Mouse (Mus musculus): ENCODE measurements at regions not wholly inside any gene's neighbourhood (a gene's known extent, or its start where the extent isn't known, plus 50 kb on each side); places are given as distances from the start of the nearest gene placed in this dataset.
A peak's percentile ranks its signal among the peaks of the same experiment; 100 is the strongest.

- no peak overlapping the region for H3K27ac ChIP-seq
- WGBS: 57% methylated on average over 4 of the region's 4 CpGs
- H3K27me3 ChIP-seq: no peaks in the 10 kb centered on the region
- no peak for ATAC-seq (replicated peaks; ENCODE audit: insufficient number of reproducible peaks, insufficient read depth, low FRiP score, low read depth)
- no peaks in the 10 kb centered on the region for H3K9me3 ChIP-seq (replicated peaks)
- no peak overlapping the region for H3K4me3 ChIP-seq
- H3K9ac ChIP-seq: no peak overlapping the region
- no peaks in the 10 kb centered on the region for H3K36me3 ChIP-seq
- H3K4me1 ChIP-seq (replicated peaks): no peaks in the 10 kb centered on the region
- no peak overlapping the region for H3K4me2 ChIP-seq
Measured at GRCm38 (mm10) chr1:71814141-71814540, 161.1 kb upstream of the Fn1 start.

GRCm38 (mm10) chr1:71812171-71812695 lies 159.2 kb upstream of the Fn1 start:
- Histone ChIP-seq H3K4me2 (no peak overlapping the region), H3K4me1 (replicated peaks) (no peaks in the 10 kb centered on the region; the same call in 1 of the 2 replicates), H3K9ac (no peak overlapping the region), H3K36me3 (no peaks in the 10 kb centered on the region), H3K27ac (no peak overlapping the region), H3K27me3 (no peaks in the 10 kb centered on the region), H3K9me3 (replicated peaks) (no peaks in the 10 kb centered on the region), H3K4me3 (no peak overlapping the region)
- WGBS: 88% methylated on average over 11 of the region's 11 CpGs
- no peak for ATAC-seq (replicated peaks; ENCODE audit: insufficient number of reproducible peaks, insufficient read depth, low FRiP score, low read depth)

GRCm38 (mm10) chr1:71811196-71811788 lies 158.3 kb upstream of the Fn1 start:
- ATAC-seq (replicated peaks; ENCODE audit: insufficient number of reproducible peaks, insufficient read depth, low FRiP score, low read depth): no peak
- H3K36me3 ChIP-seq: no peaks in the 10 kb centered on the region
- H3K27me3 ChIP-seq: no peaks in the 10 kb centered on the region
- H3K4me1 ChIP-seq (replicated peaks): peaks cover 4% of the 10 kb centered on the region; the same call in 1 of the 2 replicates
- WGBS: 80% methylated on average over 11 of the region's 11 CpGs
- no peak overlapping the region for H3K4me3 ChIP-seq
- H3K9me3 ChIP-seq (replicated peaks): no peaks in the 10 kb centered on the region
- no peak overlapping the region for H3K9ac ChIP-seq
- no peak overlapping the region for H3K4me2 ChIP-seq
- no peak overlapping the region for H3K27ac ChIP-seq

DNA sequence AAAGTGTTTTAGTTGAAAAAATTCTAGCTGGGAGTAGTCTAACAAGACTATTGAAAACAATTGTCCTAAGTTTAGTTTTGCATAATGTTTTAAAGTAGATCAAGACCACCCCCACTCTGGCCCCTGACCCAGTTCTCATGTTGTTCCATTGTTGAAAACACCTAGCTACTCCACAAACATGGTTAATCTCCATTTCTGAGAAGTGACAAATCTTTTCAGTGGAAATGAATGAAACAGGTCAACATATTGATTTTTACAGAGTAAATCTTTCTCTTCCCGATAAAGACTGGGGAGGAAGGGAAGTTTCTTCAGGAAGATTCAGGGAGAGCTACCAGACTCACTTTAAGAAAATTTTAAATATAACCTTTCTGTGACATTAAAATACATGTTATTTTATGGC lies 155.0 kb upstream of the Fn1 start:
- WGBS: 66% methylated on average over 1 of the region's 1 CpGs
- Histone ChIP-seq H3K4me1 (replicated peaks) (peaks cover 4% of the 10 kb centered on the region; the same call in 1 of the 2 replicates), H3K9ac (no peak overlapping the region), H3K9me3 (replicated peaks) (no peaks in the 10 kb centered on the region), H3K36me3 (no peaks in the 10 kb centered on the region), H3K27ac (no peak overlapping the region), H3K27me3 (no peaks in the 10 kb centered on the region), H3K4me2 (no peak overlapping the region), H3K4me3 (no peak overlapping the region)
- ATAC-seq (replicated peaks; ENCODE audit: insufficient number of reproducible peaks, insufficient read depth, low FRiP score, low read depth): no peak

DNA sequence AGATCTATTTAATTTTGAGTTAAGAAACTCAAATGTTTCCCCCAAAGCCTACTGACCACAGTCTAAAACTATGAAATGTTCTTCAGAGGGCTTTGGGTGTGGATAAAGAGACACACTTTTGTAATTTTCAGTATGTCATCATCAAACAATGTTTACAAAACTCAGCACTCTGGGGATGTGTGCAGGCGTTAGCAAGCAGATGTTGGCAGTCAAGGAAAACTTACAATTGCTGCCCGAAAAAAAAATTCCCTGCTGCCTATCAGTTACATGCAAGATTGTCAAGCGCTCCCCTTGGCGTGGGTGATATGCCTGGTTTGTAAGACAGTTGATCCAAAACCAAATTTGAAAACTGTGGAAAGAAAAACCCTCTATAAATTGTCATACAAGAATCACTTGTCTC lies 154.6 kb upstream of the Fn1 start:
- H3K4me2 ChIP-seq: no peak overlapping the region
- peak overlapping the region; percentile 27; the same call in 1 of the 2 replicates for H3K27ac ChIP-seq
- WGBS: 24% methylated on average over 4 of the region's 4 CpGs
- no peak for ATAC-seq (replicated peaks; ENCODE audit: insufficient number of reproducible peaks, insufficient read depth, low FRiP score, low read depth)
- H3K9me3 ChIP-seq (replicated peaks): no peaks in the 10 kb centered on the region
- no peak overlapping the region for H3K9ac ChIP-seq
- no peak overlapping the region for H3K4me3 ChIP-seq
- H3K27me3 ChIP-seq: no peaks in the 10 kb centered on the region
- peaks cover 4% of the 10 kb centered on the region; the same call in 1 of the 2 replicates for H3K4me1 ChIP-seq (replicated peaks)
- H3K36me3 ChIP-seq: no peaks in the 10 kb centered on the region

GRCm38 (mm10) chr1:71801283-71802066 lies 148.5 kb upstream of the Fn1 start:
- Histone ChIP-seq H3K27me3 (no peaks in the 10 kb centered on the region), H3K9ac (no peak overlapping the region), H3K4me2 (no peak overlapping the region), H3K36me3 (no peaks in the 10 kb centered on the region), H3K4me1 (replicated peaks) (peaks cover 10% of the 10 kb centered on the region), H3K27ac (no peak overlapping the region), H3K4me3 (no peak overlapping the region), H3K9me3 (replicated peaks) (no peaks in the 10 kb centered on the region)
- 61% methylated on average over 9 of the region's 9 CpGs for WGBS
- no peak for ATAC-seq (replicated peaks; ENCODE audit: insufficient number of reproducible peaks, insufficient read depth, low FRiP score, low read depth)

- Histone ChIP-seq H3K9me3 (replicated peaks) (no peaks in the 10 kb centered on the region), H3K36me3 (no peaks in the 10 kb centered on the region), H3K4me2 (no peak overlapping the region), H3K27me3 (no peaks in the 10 kb centered on the region), H3K27ac (no peak overlapping the region), H3K4me1 (replicated peaks) (peaks cover 10% of the 10 kb centered on the region), H3K4me3 (no peak overlapping the region), H3K9ac (no peak overlapping the region)
- ATAC-seq (replicated peaks; ENCODE audit: insufficient number of reproducible peaks, insufficient read depth, low FRiP score, low read depth): no peak
- WGBS: 36% methylated on average over 2 of the region's 2 CpGs
Measured at GRCm38 (mm10) chr1:71800581-71800980, 147.6 kb upstream of the Fn1 start.

DNA sequence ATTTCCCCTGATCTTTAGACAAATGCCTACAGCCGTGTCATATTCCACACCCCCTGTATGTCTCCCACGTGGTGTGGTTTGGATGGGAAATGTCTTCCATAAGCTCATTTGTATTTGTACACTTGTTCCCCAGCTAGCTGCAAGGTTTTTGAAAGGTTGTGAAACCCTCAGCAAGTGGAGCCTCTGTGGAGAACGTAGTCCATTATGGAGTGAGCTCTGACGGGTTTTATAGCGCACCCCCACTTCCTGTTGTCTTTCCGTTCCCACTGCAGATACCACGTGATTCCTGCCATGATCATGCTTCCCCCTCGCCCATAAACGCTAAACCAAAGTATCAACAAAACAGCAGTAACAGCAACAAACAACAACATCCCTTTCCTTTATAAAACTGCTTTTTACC lies 145.6 kb upstream of the Fn1 start:
- no peaks in the 10 kb centered on the region for H3K9me3 ChIP-seq (replicated peaks)

DNA sequence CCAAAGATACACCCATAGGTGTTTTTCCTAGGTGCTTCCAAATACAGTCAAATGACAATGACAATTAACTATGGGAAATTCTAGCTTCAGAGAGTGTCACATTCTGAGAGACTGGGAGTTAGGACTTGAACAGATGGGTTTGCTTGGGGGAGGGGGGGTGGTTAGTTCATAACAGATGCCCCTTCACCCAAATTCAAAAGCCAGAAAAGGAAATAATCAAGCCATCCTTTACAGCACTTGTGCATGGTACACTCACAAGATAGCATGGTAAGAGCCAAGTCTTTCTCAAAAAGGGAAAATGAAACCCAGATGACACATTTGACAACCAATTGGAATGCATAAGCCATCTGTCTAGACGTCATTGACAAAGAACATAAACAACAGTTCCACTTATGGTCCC lies 135.4 kb upstream of the Fn1 start:
- Histone ChIP-seq H3K36me3 (no peaks in the 10 kb centered on the region), H3K4me1 (replicated peaks) (no peaks in the 10 kb centered on the region), H3K4me2 (no peak overlapping the region), H3K27me3 (no peaks in the 10 kb centered on the region), H3K9ac (no peak overlapping the region), H3K9me3 (replicated peaks) (no peaks in the 10 kb centered on the region), H3K4me3 (no peak overlapping the region), H3K27ac (no peak overlapping the region)
- ATAC-seq (replicated peaks; ENCODE audit: insufficient number of reproducible peaks, insufficient read depth, low FRiP score, low read depth): no peak
- 52% methylated on average over 1 of the region's 1 CpGs for WGBS

More for the DNA sequence above, 145.6 kb upstream of the Fn1 start:
- Histone ChIP-seq H3K27me3 (no peaks in the 10 kb centered on the region), H3K36me3 (no peaks in the 10 kb centered on the region), H3K4me3 (no peak overlapping the region), H3K4me1 (replicated peaks) (peaks cover 10% of the 10 kb centered on the region), H3K9ac (no peak overlapping the region), H3K4me2 (no peak overlapping the region), H3K27ac (no peak overlapping the region)
- no peak for ATAC-seq (replicated peaks; ENCODE audit: insufficient number of reproducible peaks, insufficient read depth, low FRiP score, low read depth)
- 64% methylated on average over 9 of the region's 9 CpGs for WGBS

DNA sequence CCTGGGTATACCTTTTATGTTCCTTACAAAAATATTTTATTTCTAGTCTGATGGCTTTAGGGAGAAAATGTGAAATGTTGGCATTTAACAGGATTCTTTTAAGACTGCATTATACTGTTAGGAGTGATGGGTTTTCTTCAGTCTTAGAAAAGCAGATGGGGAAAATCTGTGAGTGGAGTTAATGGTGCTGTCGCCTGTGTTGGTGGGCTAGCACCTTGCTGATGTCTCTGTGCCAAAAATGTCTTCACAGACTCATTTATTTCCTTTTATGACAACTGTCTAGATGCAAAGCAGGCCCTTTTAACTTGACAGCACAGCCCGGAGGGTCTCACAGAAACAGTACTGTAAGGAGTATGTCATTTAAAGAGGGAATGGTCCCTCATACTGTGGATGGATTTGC lies 131.9 kb upstream of the Fn1 start:
- Histone ChIP-seq H3K36me3 (no peaks in the 10 kb centered on the region), H3K4me2 (no peak overlapping the region), H3K4me1 (replicated peaks) (no peaks in the 10 kb centered on the region), H3K27me3 (no peaks in the 10 kb centered on the region), H3K9ac (no peak overlapping the region), H3K4me3 (no peak overlapping the region), H3K27ac (no peak overlapping the region), H3K9me3 (replicated peaks) (no peaks in the 10 kb centered on the region)
- no peak for ATAC-seq (replicated peaks; ENCODE audit: insufficient number of reproducible peaks, insufficient read depth, low FRiP score, low read depth)
- WGBS: 71% methylated on average over 2 of the region's 2 CpGs

- Histone ChIP-seq H3K4me1 (replicated peaks) (no peaks in the 10 kb centered on the region), H3K36me3 (no peaks in the 10 kb centered on the region), H3K27ac (no peak overlapping the region), H3K9ac (no peak overlapping the region), H3K4me2 (no peak overlapping the region), H3K9me3 (replicated peaks) (no peaks in the 10 kb centered on the region), H3K27me3 (no peaks in the 10 kb centered on the region), H3K4me3 (no peak overlapping the region)
- WGBS: 85% methylated on average over 8 of the region's 8 CpGs
- no peak for ATAC-seq (replicated peaks; ENCODE audit: insufficient number of reproducible peaks, insufficient read depth, low FRiP score, low read depth)
Measured at GRCm38 (mm10) chr1:71778292-71778691, 125.3 kb upstream of the Fn1 start.
